Mouse (Mus musculus): ENCODE measurements at regions not wholly inside any gene's neighbourhood (a gene's known extent, or its start where the extent isn't known, plus 50 kb on each side); places are given as distances from the start of the nearest gene placed in this dataset.
"Not testable (repeated sequence)": the region's sequence is repeated elsewhere in the genome, so short reads cannot be mapped to it uniquely, and the experiment has no call there.

DNA sequence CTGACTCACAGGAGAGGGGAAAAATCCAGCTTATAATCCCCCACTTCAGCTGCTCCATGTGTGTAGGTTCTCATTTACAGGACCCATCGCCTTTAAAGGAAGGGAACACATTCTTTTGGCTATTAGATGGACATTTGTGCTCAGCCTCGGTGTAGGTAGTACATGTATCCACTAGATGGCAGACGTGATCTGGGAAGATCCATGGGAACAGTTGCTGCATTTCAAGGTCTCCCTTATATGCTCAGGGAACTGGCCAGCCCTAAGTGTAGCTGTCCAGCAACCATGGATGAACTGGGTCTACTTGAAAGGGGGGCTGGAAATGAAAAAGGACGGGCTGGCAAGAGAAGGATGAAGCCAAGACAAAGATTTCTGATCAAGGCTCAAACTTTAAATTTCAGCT, 124.0 kb downstream of the Akain1 start:
- in situ Hi-C loops (cut with MboI, MseI): no loop called here

DNA sequence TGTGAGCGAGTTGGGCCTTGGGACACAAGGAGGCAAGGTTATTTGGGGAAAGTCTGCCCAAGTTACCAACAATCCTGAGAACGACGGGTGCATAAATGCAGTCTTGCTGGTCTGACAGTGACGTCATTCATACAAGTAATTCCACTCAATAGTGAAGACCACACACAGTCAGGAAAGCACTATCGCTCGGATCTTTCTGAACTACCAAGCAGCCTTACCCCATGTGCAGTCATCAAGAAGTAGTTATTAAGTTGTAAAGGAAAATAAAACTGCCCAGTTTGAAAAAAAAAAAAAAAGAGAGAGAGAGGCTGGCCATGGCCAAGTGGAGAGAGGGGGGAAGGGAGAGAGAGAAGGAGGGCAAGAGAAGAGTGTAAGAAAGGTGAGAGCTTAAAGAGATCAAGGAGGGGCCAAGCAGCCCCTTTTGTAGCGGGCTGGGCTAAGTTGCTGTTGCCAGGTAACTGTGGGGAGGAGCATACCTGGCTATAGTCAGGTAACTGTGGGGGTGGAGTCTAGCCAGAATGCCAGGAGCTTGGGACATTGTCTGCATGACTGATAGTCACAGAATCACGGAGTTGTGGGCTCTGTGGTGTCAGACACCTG, 132.0 kb downstream of the Akain1 start:
- in situ Hi-C loops (cut with MboI, MseI): not testable (repeated sequence)

DNA sequence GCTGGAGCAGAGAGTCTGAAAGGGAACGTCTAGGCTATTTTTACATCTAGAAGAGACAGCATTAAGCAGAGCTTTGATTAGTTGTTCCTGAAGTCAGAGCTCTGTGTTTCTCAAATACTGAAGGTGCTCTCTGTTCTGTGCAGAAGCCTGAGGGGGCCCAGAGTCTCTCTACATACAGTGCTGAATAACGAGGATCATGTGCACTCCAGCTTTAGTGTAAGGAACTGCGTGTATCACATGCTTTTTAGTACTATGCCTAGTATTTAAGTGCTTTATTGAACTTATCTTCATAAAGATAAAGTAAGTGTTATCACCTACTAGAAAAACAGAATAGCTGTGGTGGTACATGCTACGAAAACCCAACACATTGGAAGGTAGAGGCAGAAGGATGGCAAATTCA, 151.4 kb downstream of the Akain1 start:
- in situ Hi-C loops (cut with MboI, MseI): no loop called here

DNA sequence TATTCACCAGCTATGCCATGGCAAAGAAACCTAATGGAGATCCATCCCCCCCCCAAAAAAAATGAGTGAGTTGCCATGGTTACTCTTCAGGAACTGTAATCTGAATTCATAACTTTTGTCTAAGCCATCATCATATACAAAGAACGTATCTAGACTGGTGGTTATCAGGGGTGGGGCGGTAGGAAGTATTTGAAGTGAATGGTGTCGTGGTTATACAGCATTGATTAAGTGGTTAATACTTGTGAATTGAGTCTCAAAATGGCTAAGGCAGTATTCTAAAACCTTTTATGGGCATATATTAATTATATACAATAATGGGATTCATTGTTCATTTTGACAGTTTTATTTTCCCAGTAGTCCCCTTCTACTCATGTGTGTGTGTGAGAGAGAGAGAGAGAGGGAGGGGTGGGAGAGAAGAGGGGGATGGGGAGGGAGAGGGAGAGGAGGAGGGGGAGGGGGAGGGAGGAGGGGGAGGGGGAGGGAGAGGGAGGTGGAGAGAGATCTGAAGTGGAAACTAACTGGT, 158.7 kb downstream of the Akain1 start:
- in situ Hi-C loops (cut with MboI, MseI): no loop called here

DNA sequence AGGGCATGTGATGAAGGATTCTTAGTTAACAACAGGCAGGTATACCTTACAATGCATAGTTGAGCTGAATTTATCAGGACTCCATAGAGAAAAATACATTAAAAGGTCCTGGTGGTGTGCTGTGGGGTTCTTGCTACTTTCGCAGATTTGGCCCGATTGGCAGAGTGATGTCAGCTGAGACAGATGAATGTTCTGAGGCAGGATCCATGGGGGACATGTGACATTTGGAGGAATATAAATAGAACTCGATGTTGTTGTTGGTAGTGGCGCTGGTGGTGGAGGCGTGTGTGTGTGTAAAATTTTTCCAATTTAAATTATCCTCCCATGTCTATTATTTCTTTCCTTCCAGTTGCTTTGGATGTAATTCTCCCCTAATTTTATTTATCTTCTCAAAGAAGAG, 159.3 kb downstream of the Akain1 start:
- in situ Hi-C loops (cut with MboI, MseI): no loop called here

DNA sequence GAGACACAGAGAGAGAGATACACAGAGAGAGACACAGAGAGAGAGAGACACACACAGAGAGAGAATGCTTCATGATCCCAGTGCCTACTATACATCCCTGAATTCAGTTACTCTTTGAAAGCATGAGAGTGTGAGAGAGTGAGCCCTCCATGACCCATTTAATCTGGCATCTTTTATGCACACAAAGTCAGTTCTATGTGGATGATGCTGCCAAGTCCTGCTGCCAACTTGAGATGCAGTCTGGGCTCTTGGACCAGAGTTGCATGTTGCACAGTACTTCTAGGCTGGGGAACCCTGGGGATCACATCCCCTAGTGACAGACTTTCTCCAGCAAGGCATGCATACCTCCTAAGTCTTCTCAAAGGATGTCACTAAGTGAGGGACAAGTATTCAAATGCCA, 164.5 kb downstream of the Akain1 start:
- in situ Hi-C loops (cut with MboI, MseI): loop anchor here in 1 of 2 experiments (10.0 kb wide), 1 partner anchor 521 kb away; no protein-coding TSS in a partner anchor

DNA sequence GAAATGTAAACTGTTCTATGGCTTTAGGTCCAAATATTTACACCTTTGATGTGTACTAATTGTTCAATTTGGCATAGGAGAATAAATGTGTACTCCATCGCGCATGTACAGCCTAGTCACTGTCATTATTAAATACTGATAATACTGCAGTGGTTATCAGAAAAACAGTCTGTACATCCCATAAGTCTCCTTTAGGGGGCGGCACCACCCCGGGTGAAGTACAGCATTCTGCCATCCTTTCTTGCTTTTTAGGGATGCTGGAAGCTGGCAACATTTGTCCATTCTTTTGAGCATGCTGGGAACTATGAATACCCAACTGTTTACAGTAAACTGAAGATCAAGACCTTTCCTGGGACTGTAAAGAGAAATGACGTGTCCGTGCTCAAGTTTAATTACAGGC, 165.6 kb downstream of the Akain1 start:
- in situ Hi-C loops (cut with MboI, MseI): loop anchor here in 1 of 2 experiments (10.0 kb wide), 1 partner anchor 520 kb away; no protein-coding TSS in a partner anchor

DNA sequence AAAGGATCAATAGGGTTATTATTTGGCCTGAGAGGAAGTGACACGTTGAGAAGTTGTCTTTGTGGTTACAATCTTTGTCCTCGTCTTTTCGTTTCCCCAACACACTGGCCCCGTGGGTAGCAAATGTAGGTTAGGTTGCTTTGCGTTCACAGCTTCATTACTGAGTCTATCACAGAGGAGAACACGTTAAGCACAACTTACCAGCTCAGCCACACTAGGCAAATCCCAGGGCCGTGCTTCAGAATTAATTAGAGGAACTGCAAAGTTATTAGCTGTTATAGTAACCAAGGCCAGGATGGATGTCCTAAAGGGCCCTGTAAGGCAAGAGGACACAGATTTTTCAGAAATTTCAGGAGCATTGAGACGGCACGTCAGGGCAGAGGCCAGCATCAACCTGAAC, 166.3 kb downstream of the Akain1 start:
- in situ Hi-C loops (cut with MboI, MseI): loop anchor here in 1 of 2 experiments (10.0 kb wide), 1 partner anchor 519 kb away; no protein-coding TSS in a partner anchor

DNA sequence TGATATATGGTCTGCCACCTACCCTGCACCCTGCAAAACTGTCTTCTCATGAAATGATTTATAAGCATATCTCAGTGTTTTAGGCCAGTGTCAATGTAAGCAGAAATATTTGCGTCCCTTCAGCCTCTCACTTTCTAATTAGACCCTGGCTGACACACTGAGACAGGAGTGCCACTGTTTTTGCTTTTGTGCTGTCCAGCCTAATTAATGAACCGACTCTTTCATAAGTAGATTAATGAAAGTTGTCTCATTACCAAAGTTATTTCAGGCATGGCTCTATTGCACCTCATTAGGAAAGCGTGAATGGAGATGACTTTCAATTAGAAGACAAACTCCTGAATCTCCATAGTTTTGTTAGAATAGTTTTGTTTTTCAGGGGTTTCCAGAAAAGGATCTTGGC, 192.3 kb downstream of the Akain1 start:
- in situ Hi-C loops (cut with MboI, MseI): no loop called here

DNA sequence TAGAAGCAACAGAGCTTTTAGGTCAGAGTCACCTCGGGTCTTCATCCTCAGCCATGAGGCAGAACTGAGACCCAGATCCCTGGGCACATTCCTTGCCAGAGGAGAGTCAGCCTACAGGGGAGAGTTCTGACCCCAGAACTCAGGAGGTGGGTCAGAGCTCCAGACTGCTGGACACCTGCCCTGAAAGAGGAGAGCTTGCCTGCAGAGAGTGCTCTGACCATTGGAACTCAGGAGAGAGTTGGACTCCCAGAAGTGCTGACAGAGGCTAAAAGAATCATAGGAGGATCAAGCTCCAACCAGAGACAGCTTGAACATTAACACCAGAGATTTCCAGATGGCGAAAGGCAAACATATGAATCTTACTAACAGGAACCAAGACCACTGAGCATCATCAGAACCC, 211.4 kb downstream of the Akain1 start:
- in situ Hi-C loops (cut with MboI, MseI): not testable (repeated sequence)

DNA sequence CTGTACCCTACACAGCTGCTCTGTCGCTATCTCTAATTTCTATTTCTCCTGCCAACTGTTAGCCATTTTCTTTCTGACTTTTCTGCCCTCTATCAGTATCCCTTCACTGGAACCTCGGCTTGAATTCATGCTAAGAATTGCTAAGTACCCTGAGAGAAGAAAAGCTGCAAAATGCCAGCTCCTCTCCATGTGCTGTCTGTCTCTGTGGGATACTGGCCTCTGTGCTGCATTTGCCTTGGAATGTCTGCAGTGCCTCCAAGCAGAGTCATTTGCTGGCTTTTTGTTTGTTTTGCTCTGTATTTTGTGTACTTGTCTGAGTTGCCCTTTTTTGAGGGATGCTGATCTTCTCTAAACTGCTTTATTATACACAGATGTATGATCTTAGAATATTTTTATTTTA, 215.5 kb downstream of the Akain1 start:
- in situ Hi-C loops (cut with MboI, MseI): no loop called here

DNA sequence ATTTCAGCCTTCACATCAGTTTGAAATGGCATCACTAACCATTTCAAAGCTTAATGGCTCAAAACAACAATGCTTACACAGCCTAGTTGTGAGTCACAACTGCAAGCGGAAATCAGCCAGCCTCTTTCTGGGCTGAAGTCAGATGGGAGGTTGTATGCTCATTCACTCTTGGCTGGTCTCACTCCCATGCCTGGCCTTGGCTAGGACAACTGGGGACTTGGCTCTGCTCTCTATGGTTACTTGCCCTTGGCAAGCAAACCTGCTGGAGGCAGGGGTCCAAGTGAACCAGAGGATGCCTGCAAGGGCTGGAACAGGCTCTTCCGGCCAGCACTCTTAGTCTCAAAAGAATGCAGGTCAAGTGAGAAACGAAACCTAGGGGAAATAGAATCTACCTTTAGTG, 233.4 kb downstream of the Akain1 start:
- in situ Hi-C loops (cut with MboI, MseI): no loop called here

DNA sequence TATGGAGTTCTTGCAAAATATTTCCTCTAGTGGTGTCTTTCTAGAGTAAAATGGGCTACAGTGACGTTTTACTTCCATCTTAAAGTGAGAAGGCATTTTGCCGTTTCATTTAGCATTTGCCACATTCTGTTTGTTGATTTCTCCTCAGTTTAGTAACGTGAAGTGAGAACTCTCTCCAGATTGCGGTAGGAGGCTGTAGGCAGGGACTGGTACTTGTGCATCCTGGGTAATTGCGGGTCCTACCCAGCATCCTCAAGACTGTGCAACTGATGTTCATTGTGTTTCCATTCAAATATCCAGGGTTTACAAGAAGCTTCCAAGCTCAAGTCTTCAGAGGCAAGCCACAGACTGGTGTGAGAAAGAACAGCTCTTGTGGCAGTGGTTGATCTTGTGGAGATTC, 244.0 kb downstream of the Akain1 start:
- in situ Hi-C loops (cut with MboI, MseI): no loop called here

DNA sequence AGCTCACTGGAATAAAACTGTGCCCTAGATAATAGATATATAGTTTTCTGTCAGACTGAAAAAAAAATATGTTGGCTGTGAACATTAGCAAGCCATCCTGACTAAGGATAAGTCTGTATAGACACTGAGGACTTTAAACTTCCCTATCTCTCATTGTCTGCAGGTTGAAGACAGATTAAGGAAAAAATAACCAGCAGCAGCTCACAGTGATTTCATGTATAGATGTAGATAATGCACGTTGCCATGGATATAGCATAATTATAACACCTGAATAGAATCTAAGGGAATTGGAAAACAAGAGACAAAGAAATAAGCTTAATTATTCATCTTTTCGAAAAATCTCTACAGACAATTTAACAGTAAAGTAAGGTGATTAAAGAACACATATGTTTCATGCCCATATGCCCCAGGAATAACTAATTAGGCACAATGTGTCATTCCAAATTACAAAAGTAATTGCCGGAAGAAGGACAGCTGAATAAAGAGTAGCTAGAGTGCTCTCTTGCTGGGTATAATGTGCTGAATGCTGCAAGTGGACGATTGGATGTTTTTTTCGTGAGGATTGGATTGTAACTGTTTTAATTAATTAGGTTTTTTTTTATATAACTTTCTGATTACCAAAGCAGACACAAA, 246.6 kb downstream of the Akain1 start:
- in situ Hi-C loops (cut with MboI, MseI): no loop called here

DNA sequence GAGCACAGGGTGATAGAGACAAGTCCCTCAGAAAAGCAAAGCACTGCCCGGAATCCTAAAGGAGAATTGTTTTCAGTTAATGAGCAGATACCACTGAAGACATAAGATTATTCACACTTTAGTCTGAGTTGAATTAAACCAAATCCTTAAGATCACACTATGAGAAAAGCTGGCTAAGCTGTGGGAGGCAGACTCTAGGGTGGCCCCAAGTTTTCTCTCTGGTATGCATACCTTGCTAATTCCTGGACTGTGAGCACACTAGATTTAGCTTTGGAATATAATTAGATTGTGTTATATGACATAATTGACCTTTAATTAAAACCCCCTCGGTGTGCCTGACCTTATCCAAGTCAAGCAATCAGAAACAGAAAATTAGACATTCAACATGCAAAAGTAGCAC, 247.3 kb downstream of the Akain1 start:
- in situ Hi-C loops (cut with MboI, MseI): no loop called here

DNA sequence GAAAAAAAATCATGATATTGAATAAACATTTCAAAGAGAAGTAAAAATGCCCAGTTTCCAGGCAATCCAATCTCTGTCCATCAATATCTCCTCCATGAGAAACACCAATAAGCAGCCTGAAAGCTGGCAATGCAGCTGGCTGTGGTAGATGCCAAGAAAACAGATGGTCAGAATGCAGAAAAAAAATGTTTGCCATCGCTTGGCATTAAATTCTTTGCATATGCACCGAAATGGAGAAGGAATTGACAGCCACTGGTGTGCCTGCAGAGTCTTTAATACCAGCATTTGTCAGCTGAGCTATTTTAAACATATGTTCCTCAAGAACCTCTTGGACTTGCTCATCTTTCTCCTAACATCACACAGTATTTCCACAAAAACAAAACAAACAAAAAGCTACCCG, 256.2 kb downstream of the Akain1 start:
- in situ Hi-C loops (cut with MboI, MseI): no loop called here

DNA sequence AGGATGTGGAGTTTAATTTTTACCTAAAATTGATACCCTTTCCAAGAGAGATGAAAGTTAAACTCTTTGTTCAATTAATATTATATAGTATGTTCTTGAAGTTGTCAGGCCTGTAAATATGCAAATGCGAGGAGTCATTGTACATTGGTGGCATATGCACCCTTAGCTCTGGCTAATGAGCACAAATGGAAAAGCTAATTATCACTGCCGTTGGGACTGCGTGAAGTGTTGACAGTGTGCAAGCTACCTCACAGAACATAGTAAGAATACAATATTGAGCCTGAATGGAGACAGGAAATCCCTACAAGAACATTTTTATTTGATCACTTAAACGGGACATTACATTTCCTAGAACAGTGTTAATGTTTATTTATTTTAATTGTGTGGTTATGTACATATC, 241.5 kb upstream of the Dlgap1 start:
- in situ Hi-C loops (cut with MboI, MseI): no loop called here

DNA sequence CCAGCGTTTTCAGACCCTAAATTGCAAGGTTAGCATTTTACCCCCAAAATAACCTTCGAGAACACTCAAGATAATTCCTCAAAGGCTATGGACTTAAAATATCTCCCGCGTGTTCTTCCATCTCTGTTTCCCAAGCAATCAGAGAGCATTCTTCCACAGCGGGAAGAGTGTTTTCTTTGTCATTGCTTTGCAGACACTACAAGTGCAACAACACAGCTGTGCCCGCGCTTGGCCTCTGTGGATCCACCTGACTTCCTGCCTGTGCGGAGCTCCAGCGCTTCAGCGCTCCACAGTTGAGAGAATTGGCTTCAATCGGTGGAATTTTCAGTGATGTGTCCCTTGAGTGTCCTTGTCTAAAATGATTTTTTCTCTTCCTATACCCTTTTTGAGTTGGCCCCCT, 235.9 kb upstream of the Dlgap1 start:
- in situ Hi-C loops (cut with MboI, MseI): no loop called here

DNA sequence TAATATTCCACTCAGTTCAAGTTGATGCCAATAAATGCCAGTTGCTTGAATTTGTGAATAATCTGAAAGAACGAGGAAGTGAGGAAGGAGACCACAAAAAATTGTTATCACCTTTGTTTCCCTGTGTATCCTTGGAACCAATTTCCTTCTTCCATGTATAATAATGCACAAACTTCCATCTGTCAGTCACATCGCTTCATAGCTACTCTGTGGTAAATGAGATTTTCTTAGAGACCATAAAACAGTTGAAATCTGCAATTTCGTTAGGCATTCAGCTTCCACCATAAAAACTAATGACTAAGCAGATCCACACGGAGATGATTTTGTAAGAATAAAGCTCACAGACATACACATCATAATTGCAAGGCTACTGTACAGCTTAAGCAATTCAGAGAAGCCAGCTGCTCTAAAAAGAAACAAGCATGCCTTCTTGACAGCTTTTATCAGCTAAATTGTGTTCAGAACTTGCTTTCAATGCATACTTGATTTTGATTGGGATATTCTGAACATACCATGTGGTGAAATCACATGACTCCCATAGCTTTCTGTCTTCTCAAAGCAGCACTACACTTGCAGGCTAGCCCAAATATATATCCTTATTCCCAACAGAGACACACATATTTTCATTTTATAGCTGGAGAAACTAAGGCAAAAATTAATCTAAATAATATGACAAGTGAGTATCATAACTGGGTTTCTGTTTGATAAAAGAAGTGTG, 232.3 kb upstream of the Dlgap1 start:
- in situ Hi-C loops (cut with MboI, MseI): no loop called here

DNA sequence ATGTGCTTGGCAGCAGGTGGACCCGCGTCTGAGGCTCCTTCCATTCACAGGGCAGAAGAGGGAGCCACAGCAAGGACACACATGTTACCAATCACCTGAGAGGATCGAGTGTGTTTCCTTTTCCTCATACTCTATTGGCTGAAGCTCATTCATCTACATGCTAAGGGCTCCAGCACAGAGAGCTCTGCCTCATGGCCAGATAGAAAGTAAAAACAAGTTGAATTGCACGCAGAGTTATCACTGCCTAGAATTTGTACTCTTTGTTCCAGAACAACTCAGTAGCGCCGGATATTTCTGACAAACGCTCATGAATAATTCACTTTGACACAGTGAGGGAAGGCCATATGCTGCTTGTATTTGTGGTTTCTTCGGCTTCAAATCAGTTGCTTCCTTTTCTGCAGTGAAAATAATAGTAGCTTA, 199.9 kb upstream of the Dlgap1 start:
- in situ Hi-C loops (cut with MboI, MseI): no loop called here

DNA sequence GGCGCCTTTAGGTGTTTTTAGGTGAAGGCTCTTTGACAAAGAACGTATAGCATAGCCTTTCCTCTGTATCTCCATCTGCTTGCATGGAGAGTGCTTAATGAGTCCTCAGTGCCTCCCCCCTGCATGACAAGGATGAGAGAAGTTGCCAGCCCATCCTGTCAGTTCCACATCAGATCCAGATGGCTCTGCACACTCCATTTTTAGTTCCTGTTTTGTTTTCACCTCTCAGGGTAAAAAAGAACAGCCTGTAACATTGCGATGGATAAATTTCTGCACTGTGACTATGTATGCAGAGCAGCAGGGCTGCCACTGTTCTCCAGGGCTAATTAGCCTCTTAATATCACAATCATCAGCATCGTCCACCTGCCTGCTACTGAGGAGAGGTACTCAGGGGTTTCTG, 198.8 kb upstream of the Dlgap1 start:
- in situ Hi-C loops (cut with MboI, MseI): no loop called here

DNA sequence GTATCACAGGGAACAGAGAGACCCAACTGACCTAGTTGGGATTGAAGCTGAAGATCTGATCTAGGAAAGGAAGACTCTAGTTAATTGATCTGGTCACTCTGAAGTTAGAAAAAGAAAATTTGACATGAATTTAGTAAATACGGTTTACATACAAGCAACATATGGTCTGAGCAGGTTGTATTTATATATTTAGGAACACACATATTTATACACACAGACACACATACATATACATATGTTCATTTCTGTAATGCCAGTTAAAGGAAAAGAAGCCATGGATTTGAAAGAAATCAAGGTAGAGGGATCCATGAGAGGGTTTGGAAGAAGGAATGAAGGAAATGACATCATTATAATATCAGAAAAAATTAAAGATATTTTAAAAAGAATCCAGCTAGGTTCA, 187.7 kb upstream of the Dlgap1 start:
- in situ Hi-C loops (cut with MboI, MseI): no loop called here

DNA sequence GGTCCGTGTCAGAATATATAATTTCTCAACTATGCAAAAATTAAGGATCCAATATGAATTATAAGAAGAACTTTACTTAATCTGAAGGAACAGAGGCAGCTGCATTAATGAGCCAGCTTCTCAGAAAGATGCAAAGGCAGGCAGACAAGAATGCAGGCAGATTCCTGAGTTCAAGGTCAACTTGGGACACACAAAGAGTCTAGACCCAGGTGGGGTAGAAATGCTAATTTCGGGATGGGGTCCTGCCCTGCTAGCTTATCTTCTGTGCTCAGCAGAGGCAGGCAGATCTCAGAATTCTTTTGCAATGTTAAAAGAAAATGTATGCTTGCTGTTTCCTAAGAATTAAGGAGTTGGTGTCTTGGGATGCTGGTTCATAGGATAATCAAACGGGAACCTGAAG, 181.9 kb upstream of the Dlgap1 start:
- in situ Hi-C loops (cut with MboI, MseI): no loop called here
